Mouse (Mus musculus): ENCODE data around the gene Pagr1b. TPM values are rescaled to one million over a fixed set of nuclear protein-coding genes. Genes with fewer than 3 reads are reported as not detected.

Pagr1b gene
- polyA plus RNA-seq, 1 experiment from 2014 or later = 0.50 TPM

GRCm38 (mm10) chr7:127020901-127021562 lies 4.7 kb upstream of the Pagr1b start, which contains the start of the genes Gm42742 and Prrt2:
Gm42742 (minus strand) TSS chr7:127021097.
Prrt2 (minus strand) TSS chr7:127021211.
- WGBS = under 1% methylated on average over 32 of the region's 37 CpGs
- Histone ChIP-seq H3K36me3 (ENCODE audit: control insufficient read depth, insufficient read depth, low read length) (peaks cover 10% of the 10 kb centered on the region), H3K9ac (ENCODE audit: low read depth, low read length) (peak within 1 kb of the TSS; percentile 84), H3K4me1 (ENCODE audit: control insufficient read depth, insufficient read depth, low read length) (peaks cover 70% of the 10 kb centered on the region), H3K27me3 (ENCODE audit: control insufficient read depth, insufficient read depth, low read depth, low read length) (no peaks in the 10 kb centered on the region), H3K27ac (ENCODE audit: low read length) (peak within 1 kb of the TSS; percentile 89), H3K4me3 (ENCODE audit: low read depth, low read length) (peak within 1 kb of the TSS; percentile 53), H3K4me2 (ENCODE audit: low read length) (peak within 1 kb of the TSS; percentile 87), H3K9me3 (replicated peaks; ENCODE audit: control insufficient read depth, low read length, poor library complexity, severe bottlenecking) (no peaks in the 10 kb centered on the region)
- ATAC-seq = peak; percentile 7; the same call in 1 of the 2 replicates

DNA sequence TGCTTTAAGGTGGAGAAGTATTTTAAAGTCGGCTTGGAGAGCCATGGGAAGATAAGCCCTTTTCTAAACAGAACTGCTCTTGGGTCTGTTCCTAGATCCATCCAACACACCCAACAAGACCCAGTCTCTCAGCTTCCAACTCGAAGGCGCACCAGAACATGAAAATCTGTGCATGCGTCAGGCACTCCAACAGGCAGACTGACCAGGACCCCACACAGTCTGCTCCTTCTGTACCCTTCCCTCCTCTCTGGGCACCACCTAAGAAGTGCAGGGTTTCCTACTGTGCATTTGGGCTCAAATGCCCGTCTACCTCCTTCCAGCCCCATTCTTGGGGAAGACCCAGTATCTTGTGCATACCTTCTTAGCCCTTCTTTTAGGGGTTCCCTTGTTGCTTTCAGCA lies 4.2 kb upstream of the Pagr1b start:
- 18% methylated on average over 5 of the region's 5 CpGs for WGBS
- ATAC-seq = no peak

GRCm38 (mm10) chr7:127020031-127020430 lies 3.7 kb upstream of the Pagr1b start:
- Histone ChIP-seq H3K36me3 (ENCODE audit: control insufficient read depth, insufficient read depth, low read length) (peaks cover 16% of the 10 kb centered on the region), H3K27ac (ENCODE audit: low read length) (peak overlapping the region; percentile 89), H3K9me3 (replicated peaks; ENCODE audit: control insufficient read depth, low read length, poor library complexity, severe bottlenecking) (no peaks in the 10 kb centered on the region), H3K27me3 (ENCODE audit: control insufficient read depth, insufficient read depth, low read depth, low read length) (no peaks in the 10 kb centered on the region), H3K9ac (ENCODE audit: low read depth, low read length) (peak overlapping the region; percentile 84), H3K4me1 (ENCODE audit: control insufficient read depth, insufficient read depth, low read length) (peaks cover 79% of the 10 kb centered on the region), H3K4me3 (ENCODE audit: low read depth, low read length) (peak overlapping the region; percentile 53), H3K4me2 (ENCODE audit: low read length) (peak overlapping the region; percentile 87)
- no peak for ATAC-seq
- WGBS = 57% methylated on average over 3 of the region's 3 CpGs

More for the DNA sequence above, 4.2 kb upstream of the Pagr1b start:
- H3K27me3 ChIP-seq (ENCODE audit: control insufficient read depth, insufficient read depth, low read depth, low read length) = no peaks in the 10 kb centered on the region
- peak overlapping the region; percentile 89 for H3K27ac ChIP-seq (ENCODE audit: low read length)
- H3K4me3 ChIP-seq (ENCODE audit: low read depth, low read length) = peak overlapping the region; percentile 53
- peaks cover 75% of the 10 kb centered on the region for H3K4me1 ChIP-seq (ENCODE audit: control insufficient read depth, insufficient read depth, low read length)
- H3K4me2 ChIP-seq (ENCODE audit: low read length) = peak overlapping the region; percentile 87
- H3K9ac ChIP-seq (ENCODE audit: low read depth, low read length) = peak overlapping the region; percentile 84
- H3K36me3 ChIP-seq (ENCODE audit: control insufficient read depth, insufficient read depth, low read length) = peaks cover 11% of the 10 kb centered on the region
- H3K9me3 ChIP-seq (replicated peaks; ENCODE audit: control insufficient read depth, low read length, poor library complexity, severe bottlenecking) = no peaks in the 10 kb centered on the region

DNA sequence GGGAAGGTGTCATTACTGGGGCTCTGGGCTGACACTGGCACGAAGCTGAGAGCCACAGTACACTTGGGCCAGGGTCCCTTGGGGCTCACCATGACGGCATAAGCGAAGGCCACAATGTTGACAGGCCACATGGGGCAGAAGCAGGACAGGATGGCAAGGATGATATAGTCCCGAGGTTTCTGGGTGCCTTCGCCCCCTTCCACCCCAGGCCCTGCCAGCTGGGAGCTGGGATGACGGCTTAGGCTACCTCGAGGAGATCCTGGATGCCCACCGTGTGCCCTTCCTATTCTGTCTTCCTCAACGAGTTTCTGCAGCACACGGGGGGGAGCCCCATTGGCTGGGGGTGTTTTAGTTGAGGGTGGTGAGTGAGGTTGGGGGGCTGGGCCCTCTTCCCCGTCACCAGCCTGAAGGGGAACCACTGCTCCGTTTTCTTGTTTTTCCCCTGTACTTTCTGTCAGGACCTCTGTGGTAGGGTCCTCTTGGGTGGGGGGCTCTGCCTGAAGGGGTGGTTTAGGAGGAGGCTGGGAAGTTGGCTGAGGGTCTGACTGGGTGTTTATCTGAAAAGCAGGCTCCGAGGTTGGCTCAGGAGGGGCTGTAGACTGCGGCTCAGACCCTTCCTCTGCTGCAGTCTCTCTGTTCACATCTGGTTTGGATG lies 3.1 kb upstream of the Pagr1b start:
- peak overlapping the region; percentile 84 for H3K9ac ChIP-seq (ENCODE audit: low read depth, low read length)
- H3K36me3 ChIP-seq (ENCODE audit: control insufficient read depth, insufficient read depth, low read length) = peaks cover 16% of the 10 kb centered on the region
- peak overlapping the region; percentile 87 for H3K4me2 ChIP-seq (ENCODE audit: low read length)
- H3K9me3 ChIP-seq (replicated peaks; ENCODE audit: control insufficient read depth, low read length, poor library complexity, severe bottlenecking) = no peaks in the 10 kb centered on the region
- ATAC-seq = no peak
- H3K27ac ChIP-seq (ENCODE audit: low read length) = no peak overlapping the region
- no peaks in the 10 kb centered on the region for H3K27me3 ChIP-seq (ENCODE audit: control insufficient read depth, insufficient read depth, low read depth, low read length)
- H3K4me3 ChIP-seq (ENCODE audit: low read depth, low read length) = peak overlapping the region; percentile 53; the same call in 1 of the 2 replicates
- peaks cover 75% of the 10 kb centered on the region for H3K4me1 ChIP-seq (ENCODE audit: control insufficient read depth, insufficient read depth, low read length)
- 74% methylated on average over 14 of the region's 14 CpGs for WGBS

DNA sequence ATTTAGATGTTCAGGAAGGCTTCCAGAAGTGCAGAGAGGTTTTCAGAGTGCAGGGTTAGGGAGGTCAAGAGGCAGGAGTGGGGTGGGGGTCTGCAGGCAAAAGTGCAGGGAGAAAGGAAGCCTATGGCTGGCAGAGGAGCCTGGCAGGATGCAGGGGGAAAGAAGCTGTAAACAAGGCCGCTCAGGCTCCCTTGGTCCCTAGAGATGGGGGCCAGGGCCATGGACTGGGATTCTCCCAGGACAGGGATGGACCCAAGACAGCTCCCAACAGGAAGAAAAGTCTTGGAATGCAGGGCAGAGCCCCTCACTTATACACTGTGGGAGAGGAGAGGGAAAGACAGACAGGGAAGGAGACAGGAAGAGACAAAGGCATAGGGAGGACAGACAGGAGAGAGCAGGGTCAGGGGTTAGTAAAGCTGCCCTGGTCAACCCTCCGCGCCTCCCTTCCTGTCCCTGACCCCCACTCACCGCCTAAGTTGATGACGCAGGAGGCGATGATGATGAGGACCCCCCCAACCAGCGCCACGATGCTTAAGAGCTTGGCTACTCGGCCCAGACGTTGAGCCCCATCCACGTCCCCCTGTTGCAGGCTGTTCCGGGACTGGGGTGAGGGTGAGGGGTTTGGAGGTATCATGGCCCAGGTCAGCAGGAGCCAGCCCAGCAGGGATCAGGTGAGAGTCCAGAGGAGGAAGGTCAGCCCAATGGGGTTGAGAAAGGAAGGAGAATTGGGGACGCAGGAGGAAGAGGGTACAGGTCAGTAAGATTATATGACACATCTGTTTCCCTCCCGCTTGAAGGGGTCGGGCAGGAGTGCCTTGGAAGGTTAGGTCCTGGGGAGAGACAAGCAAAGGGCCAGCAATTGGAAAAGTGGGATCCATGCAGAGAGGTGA lies 2.4 kb upstream of the Pagr1b start:
- H3K4me2 ChIP-seq (ENCODE audit: low read length) = peak overlapping the region; percentile 13; the same call in 1 of the 2 replicates
- no peak overlapping the region for H3K27ac ChIP-seq (ENCODE audit: low read length)
- 88% methylated on average over 15 of the region's 15 CpGs for WGBS
- no peak overlapping the region for H3K4me3 ChIP-seq (ENCODE audit: low read depth, low read length)
- no peak for ATAC-seq
- peaks cover 69% of the 10 kb centered on the region for H3K4me1 ChIP-seq (ENCODE audit: control insufficient read depth, insufficient read depth, low read length)
- H3K9me3 ChIP-seq (replicated peaks; ENCODE audit: control insufficient read depth, low read length, poor library complexity, severe bottlenecking) = no peaks in the 10 kb centered on the region
- H3K9ac ChIP-seq (ENCODE audit: low read depth, low read length) = peak overlapping the region; percentile 33
- peaks cover 16% of the 10 kb centered on the region for H3K36me3 ChIP-seq (ENCODE audit: control insufficient read depth, insufficient read depth, low read length)
- no peaks in the 10 kb centered on the region for H3K27me3 ChIP-seq (ENCODE audit: control insufficient read depth, insufficient read depth, low read depth, low read length)

GRCm38 (mm10) chr7:127017950-127018345 lies 1.7 kb upstream of the Pagr1b start:
- 54% methylated on average over 6 of the region's 6 CpGs for WGBS
- H3K4me1 ChIP-seq (ENCODE audit: control insufficient read depth, insufficient read depth, low read length) = peaks cover 62% of the 10 kb centered on the region
- no peak overlapping the region for H3K4me3 ChIP-seq (ENCODE audit: low read depth, low read length)
- H3K27ac ChIP-seq (ENCODE audit: low read length) = peak overlapping the region; percentile 36
- H3K9ac ChIP-seq (ENCODE audit: low read depth, low read length) = 0 out of 2 replicates have a peak overlapping the region, but pooled peaks have one; percentile 17
- no peaks in the 10 kb centered on the region for H3K9me3 ChIP-seq (replicated peaks; ENCODE audit: control insufficient read depth, low read length, poor library complexity, severe bottlenecking)
- peak overlapping the region; percentile 13; the same call in 1 of the 2 replicates for H3K4me2 ChIP-seq (ENCODE audit: low read length)
- no peak for ATAC-seq
- H3K27me3 ChIP-seq (ENCODE audit: control insufficient read depth, insufficient read depth, low read depth, low read length) = no peaks in the 10 kb centered on the region
- peaks cover 10% of the 10 kb centered on the region for H3K36me3 ChIP-seq (ENCODE audit: control insufficient read depth, insufficient read depth, low read length)

GRCm38 (mm10) chr7:127016971-127017949 lies 976 bp upstream of the Pagr1b start, which contains the start of gene Pagr1a:
Pagr1a (minus strand) TSS chr7:127017352.
- Histone ChIP-seq H3K4me3 (ENCODE audit: low read depth, low read length) (peak within 1 kb of the TSS; percentile 58), H3K27me3 (ENCODE audit: control insufficient read depth, insufficient read depth, low read depth, low read length) (no peaks in the 10 kb centered on the region), H3K9ac (ENCODE audit: low read depth, low read length) (peak within 1 kb of the TSS; percentile 81), H3K4me2 (ENCODE audit: low read length) (peak within 1 kb of the TSS; percentile 80), H3K36me3 (ENCODE audit: control insufficient read depth, insufficient read depth, low read length) (peaks cover 6% of the 10 kb centered on the region), H3K9me3 (replicated peaks; ENCODE audit: control insufficient read depth, low read length, poor library complexity, severe bottlenecking) (no peaks in the 10 kb centered on the region), H3K4me1 (ENCODE audit: control insufficient read depth, insufficient read depth, low read length) (peaks cover 55% of the 10 kb centered on the region), H3K27ac (ENCODE audit: low read length) (peak within 1 kb of the TSS; percentile 94)
- peak; percentile 82 for ATAC-seq
- 3% methylated on average over 39 of the region's 39 CpGs for WGBS

- Histone ChIP-seq H3K4me1 (ENCODE audit: control insufficient read depth, insufficient read depth, low read length) (peaks cover 51% of the 10 kb centered on the region), H3K4me2 (ENCODE audit: low read length) (peak overlapping the region; percentile 80), H3K9ac (ENCODE audit: low read depth, low read length) (peak overlapping the region; percentile 81), H3K4me3 (ENCODE audit: low read depth, low read length) (peak overlapping the region; percentile 58), H3K36me3 (ENCODE audit: control insufficient read depth, insufficient read depth, low read length) (peaks cover 6% of the 10 kb centered on the region), H3K27ac (ENCODE audit: low read length) (peak overlapping the region; percentile 94), H3K27me3 (ENCODE audit: control insufficient read depth, insufficient read depth, low read depth, low read length) (no peaks in the 10 kb centered on the region), H3K9me3 (replicated peaks; ENCODE audit: control insufficient read depth, low read length, poor library complexity, severe bottlenecking) (no peaks in the 10 kb centered on the region)
- WGBS = 0% methylated on average over 22 of the region's 22 CpGs
- peak; percentile 33 for ATAC-seq
These were observed 228 bp upstream of the Pagr1b start for GRCm38 (mm10) chr7:127016486-127016938.
